Mouse (Mus musculus): ENCODE results near the gene Bach2.
A peak's percentile ranks its signal among the peaks of the same experiment; 100 is the strongest.

Gene Bach2

GRCm38 (mm10) chr4:32529443-32529995 lies 290.9 kb downstream of the Bach2 start:
- no peak for DNase-seq (ENCODE audit: low spot score in 2 of 2)

GRCm38 (mm10) chr4:32530421-32530920 lies 291.9 kb downstream of the Bach2 start:
- DNase-seq (ENCODE audit: low spot score in 2 of 2) = peak; percentile 28 to 57

- peak; percentile 45 to 64 for DNase-seq (ENCODE audit: low spot score in 2 of 2)
Measured at GRCm38 (mm10) chr4:32530921-32531846, 292.6 kb downstream of the Bach2 start.

GRCm38 (mm10) chr4:32532079-32532478 lies 293.5 kb downstream of the Bach2 start:
- DNase-seq (ENCODE audit: low spot score in 2 of 2) = no peak

- peak in 1 of 2 experiments; percentile 30 for DNase-seq (ENCODE audit: low spot score in 2 of 2)
Measured at GRCm38 (mm10) chr4:32533735-32534134, 295.1 kb downstream of the Bach2 start.

GRCm38 (mm10) chr4:32535626-32536025 lies 297.0 kb downstream of the Bach2 start:
- no peak for DNase-seq (ENCODE audit: low spot score in 2 of 2)

GRCm38 (mm10) chr4:32536870-32537508 lies 298.4 kb downstream of the Bach2 start:
- DNase-seq (ENCODE audit: low spot score in 2 of 2) = no peak

- peak; percentile 61 to 71 for DNase-seq (ENCODE audit: low spot score in 2 of 2)
Measured at GRCm38 (mm10) chr4:32538088-32538487, 299.5 kb downstream of the Bach2 start.

- no peak for DNase-seq (ENCODE audit: low spot score in 2 of 2)
Measured at GRCm38 (mm10) chr4:32538488-32538887, 299.9 kb downstream of the Bach2 start.

- no peak for DNase-seq (ENCODE audit: low spot score in 2 of 2)
Measured at GRCm38 (mm10) chr4:32538987-32539386, 300.4 kb downstream of the Bach2 start.

GRCm38 (mm10) chr4:32544821-32545545 lies 306.4 kb downstream of the Bach2 start:
- DNase-seq (ENCODE audit: low spot score in 2 of 2) = no peak

GRCm38 (mm10) chr4:32545548-32545947 lies 306.9 kb downstream of the Bach2 start:
- DNase-seq (ENCODE audit: low spot score in 2 of 2) = no peak

GRCm38 (mm10) chr4:32549150-32549549 lies 310.5 kb downstream of the Bach2 start:
- no peak for DNase-seq (ENCODE audit: low spot score in 2 of 2)

GRCm38 (mm10) chr4:32551337-32551736 lies 312.7 kb downstream of the Bach2 start:
- DNase-seq (ENCODE audit: low spot score in 2 of 2) = no peak

- no peak for DNase-seq (ENCODE audit: low spot score in 2 of 2)
Measured at GRCm38 (mm10) chr4:32555506-32555905, 316.9 kb downstream of the Bach2 start.

GRCm38 (mm10) chr4:32560246-32560645 lies 321.6 kb downstream of the Bach2 start:
- no peak for DNase-seq (ENCODE audit: low spot score in 2 of 2)

- DNase-seq (ENCODE audit: low spot score in 2 of 2) = peak in 1 of 2 experiments; percentile 33
Measured at GRCm38 (mm10) chr4:32560724-32561554, 322.3 kb downstream of the Bach2 start.

- peak; percentile 48 to 51 for DNase-seq (ENCODE audit: low spot score in 2 of 2)
Measured at GRCm38 (mm10) chr4:32561555-32562095, 323.0 kb downstream of the Bach2 start.

- no peak for DNase-seq (ENCODE audit: low spot score in 2 of 2)
Measured at GRCm38 (mm10) chr4:32562319-32563115, 323.9 kb downstream of the Bach2 start.

GRCm38 (mm10) chr4:32564416-32564815 lies 325.8 kb downstream of the Bach2 start:
- no peak for DNase-seq (ENCODE audit: low spot score in 2 of 2)

Data from frontal cortex, postnatal 36 days (tissue).